Mouse (Mus musculus) c-Kit-positive CD71-negative TER-119-negative erythroid progenitor cells, embryonic 14.5 days (primary cell): ENCODE measurements around the gene Wtip.
"Not testable (repeated sequence)": the region's sequence is repeated elsewhere in the genome, so short reads cannot be mapped to it uniquely, and the experiment has no call there.

ENCODE experiments used
- DNase-seq: peaks from one replicate; pipeline ENCODE4 v3.0.0-alpha.2; 2013; ENCODE audit warnings: low read depth

The Wtip gene

DNA sequence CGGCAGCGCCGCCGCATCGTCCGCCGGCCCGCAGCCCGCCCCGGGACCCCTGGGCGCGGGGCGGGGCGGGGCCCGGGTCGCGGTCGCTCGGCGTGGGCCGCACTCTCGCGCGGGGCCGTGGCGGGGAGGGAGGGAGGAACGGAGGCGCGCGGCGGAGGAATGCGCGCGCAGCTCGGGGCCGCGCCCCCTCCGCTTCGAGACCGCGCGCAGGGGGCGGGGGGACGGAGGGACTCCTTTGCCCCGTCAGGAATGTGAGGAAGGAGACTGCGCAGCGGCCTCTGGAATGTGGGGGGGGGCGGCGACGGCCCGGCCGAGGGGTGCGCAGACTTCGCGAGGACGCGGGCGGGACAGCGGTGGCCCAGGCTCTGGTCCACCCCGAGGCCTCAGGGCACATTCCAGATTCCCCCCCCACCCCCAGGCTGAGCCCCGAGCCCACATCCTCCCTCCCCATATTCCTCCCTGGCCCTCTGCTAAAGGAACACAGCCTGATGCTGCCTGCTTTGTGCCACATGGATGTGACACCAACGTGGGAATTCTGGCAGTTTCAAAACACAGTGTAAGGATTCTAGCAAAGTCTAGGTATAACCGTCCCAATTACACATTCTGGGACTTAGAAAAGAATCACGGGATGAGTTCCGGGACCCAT lies at the start of gene Wtip:
Wtip (minus strand) TSS at position 152 of the 646 bp plus-strand sequence.
- no peak for DNase-seq

GRCm38 (mm10) chr7:34176241-34176640 lies 43.2 kb upstream of the Wtip start:
- DNase-seq: not testable (repeated sequence)

- no peak for DNase-seq
Measured at GRCm38 (mm10) chr7:34172251-34172650, 39.2 kb upstream of the Wtip start.

- no peak for DNase-seq
Measured at GRCm38 (mm10) chr7:34169454-34169853, 36.4 kb upstream of the Wtip start, which contains the start of gene Uba2. Gene Uba2 (minus strand): TSS chr7:34169599.

GRCm38 (mm10) chr7:34168470-34169251 lies 35.6 kb upstream of the Wtip start:
- DNase-seq: peak; percentile 60

DNA sequence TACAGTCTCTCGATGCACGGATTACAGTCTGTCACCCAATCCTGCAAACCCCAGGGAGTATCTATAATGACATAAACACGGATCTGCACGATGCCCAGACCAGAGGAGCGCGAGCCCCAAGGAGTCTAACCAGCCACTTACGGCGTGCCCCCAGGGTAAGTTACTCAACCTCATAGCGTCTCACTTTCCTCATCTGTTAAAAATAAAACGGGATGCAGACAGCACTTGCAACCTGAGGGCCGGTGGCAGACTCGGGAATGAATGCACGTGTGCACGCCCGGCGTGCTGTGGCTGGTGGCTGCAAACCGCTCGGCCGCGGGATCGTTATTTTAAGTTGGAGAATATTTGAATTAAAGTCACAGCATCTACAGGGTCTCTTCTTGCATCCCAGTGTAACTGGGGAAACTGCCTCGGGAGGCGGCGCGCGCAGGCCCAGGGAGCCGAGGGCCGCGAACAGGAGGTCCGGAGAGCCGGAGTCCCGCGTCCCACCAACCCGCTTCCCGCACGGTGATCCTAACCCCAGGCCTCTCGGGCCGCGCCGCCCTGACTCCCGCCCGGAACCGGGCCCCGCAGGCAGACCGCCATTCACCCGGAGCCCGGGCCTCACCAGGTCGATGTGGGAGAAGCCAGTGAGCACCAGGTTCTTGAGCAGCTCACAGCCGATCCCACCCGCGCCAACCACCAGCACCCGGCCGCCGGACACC lies 34.9 kb upstream of the Wtip start:
- no peak for DNase-seq

- peak; percentile 71 for DNase-seq
Measured at GRCm38 (mm10) chr7:34166850-34167249, 33.8 kb upstream of the Wtip start.

DNA sequence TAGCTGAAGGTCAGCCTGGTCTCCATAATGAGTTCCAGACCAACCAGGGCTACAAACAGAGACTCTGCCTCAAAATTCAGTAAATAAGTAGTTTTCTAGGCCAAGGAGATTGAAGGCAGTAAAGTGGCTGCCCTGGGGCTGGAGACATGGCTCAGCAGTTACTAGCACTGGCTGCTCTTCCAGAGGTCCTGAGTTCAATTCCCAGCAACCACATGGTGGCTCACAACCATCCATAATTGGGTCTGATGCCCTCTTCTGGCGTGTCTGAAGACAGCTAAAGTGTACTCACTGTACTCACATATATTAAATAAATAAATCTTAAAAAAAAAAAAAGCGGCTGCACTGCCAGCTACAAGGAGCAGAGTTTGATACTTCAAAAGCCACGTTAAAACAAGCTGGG lies 32.9 kb upstream of the Wtip start:
- no peak for DNase-seq

DNA sequence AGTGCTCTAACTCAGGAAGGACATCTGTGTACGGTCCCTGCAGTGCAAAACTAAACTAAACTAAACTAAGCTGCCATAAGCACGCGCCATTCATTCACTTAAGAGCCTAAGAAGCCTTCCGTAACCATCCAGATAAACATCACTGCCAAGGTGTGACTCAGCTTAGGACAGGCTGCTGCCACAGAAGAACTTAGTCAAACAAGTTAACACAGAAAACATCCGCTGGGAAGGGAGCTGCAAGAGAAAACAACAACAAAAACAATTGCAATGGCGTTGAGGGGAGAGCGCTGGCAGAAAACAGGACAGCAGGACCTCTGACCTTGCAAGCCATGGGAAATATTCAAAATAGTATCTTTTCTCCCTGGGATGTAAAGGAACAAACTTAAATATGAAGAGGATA lies 31.6 kb upstream of the Wtip start:
- no peak for DNase-seq

DNA sequence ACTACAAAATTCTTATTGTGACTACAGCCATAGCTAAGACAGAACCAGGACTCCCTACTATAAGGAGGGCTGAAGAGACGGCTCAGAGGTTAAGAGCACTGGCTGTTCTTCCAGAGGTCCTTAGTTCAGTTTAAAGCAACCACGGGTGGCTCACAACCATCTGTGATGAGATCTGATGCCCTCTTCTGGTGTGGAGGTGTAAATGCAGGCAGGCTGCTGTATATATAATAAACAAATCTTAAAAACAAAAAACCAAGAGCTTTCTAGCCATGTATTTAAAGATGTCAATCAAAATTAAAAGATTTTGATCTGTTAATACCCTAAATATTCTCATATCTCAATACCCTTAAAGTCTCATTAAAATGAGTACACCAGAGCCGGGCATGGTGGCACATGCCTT lies 26.1 kb upstream of the Wtip start:
- DNase-seq: no peak

DNA sequence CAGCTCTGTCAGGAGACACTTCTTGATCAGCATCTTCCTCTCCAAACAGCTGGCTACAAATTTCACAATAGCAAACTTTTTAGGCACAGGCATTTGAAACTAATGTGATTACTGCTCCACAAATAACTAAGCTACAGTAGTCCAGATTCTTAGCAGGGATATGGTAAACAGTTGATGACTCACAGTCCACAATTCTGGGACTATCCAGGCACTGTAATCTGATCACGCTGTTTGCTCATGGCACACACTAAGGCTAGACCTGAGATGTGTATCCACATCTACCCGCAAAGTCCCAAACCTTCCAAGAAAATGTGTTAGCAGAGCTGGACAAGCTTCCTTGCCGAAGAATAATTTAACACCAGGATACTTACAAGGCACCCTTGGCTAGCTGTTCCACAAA lies 24.9 kb upstream of the Wtip start:
- no peak for DNase-seq

GRCm38 (mm10) chr7:34147193-34147592 lies 14.1 kb upstream of the Wtip start:
- no peak for DNase-seq

DNA sequence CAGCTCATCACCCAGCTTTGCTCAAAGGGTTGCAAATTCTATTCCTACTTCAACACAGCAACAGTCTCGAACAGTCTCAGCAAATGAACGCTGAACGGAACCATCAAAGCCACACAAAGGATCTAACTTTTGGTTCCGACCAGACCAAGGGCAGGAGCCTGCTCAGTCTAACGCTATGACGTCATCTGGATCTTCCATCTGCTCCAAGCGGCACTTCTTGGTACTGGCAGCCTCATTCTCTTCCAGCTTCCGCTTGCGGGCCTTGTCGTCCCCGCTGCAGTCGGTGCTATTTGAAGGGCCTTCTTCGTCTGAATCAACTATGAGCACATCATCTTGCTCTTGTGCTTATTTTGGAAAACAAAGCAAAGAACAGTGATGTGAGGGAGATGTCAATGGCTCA lies 8.1 kb upstream of the Wtip start:
- DNase-seq: no peak

- no peak for DNase-seq
Measured at GRCm38 (mm10) chr7:34139493-34139892, 6.4 kb upstream of the Wtip start.

DNA sequence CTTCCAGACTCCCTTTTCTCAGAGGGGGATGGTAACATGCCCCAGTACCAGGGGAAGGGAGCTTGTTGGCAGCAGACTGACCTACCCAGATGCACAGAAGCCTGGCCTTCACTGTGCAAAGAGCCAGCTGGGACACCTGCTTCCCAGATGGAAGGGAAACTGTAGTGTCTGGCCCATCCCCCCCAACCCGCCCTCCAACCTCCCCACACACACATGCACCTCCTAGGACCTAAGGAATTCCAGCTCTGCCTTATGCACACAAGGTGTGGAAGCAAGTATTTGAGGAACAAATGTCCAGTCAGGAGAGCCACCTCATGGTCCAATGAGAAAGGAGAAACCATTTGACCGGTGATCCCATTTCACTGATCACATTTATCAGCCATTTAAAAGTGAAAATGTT lies 1.3 kb upstream of the Wtip start:
- DNase-seq: no peak

- DNase-seq: no peak
Measured at GRCm38 (mm10) chr7:34132355-34133079, 551 bp downstream of the Wtip start.

GRCm38 (mm10) chr7:34131959-34132354 lies 1.1 kb downstream of the Wtip start:
- no peak for DNase-seq

DNA sequence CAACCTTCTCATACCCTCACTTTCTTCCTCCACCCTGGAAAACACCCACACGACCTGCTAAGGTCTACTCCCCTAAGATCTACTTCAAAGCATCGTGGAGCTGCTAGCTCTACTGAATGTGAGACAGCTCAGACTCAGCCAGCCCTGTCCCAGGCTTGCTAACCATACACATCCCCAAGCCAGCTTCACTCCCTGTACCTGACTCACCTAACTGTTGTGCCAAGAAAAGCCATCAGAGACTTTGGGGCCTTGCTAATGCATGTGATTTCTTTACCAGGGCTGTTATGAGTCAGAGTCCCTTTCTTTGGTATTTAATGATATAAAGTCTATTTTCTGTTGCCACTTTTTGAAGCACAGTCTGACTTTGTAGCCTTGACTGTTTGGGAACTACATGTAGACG lies 1.9 kb downstream of the Wtip start:
- DNase-seq: no peak

DNA sequence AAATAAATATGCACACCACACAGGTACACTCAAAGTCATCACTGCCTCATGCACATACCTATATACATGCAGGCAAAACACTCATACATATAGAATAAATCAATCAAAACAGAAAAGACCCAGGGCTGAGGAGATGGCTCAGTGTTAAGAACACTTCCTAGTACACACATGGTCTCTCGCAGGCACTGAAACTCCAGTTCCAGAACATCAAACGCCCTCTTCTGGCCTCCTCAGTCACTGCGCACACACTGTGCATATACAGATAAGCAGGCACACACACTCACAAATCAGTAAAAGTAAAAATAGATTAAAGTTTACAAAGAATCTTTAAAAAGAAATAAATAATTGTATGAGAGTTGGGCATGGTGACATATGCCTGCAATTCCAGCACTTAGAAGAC lies 6.8 kb downstream of the Wtip start:
- DNase-seq: no peak

GRCm38 (mm10) chr7:34125346-34125745 lies 7.7 kb downstream of the Wtip start:
- no peak for DNase-seq

DNA sequence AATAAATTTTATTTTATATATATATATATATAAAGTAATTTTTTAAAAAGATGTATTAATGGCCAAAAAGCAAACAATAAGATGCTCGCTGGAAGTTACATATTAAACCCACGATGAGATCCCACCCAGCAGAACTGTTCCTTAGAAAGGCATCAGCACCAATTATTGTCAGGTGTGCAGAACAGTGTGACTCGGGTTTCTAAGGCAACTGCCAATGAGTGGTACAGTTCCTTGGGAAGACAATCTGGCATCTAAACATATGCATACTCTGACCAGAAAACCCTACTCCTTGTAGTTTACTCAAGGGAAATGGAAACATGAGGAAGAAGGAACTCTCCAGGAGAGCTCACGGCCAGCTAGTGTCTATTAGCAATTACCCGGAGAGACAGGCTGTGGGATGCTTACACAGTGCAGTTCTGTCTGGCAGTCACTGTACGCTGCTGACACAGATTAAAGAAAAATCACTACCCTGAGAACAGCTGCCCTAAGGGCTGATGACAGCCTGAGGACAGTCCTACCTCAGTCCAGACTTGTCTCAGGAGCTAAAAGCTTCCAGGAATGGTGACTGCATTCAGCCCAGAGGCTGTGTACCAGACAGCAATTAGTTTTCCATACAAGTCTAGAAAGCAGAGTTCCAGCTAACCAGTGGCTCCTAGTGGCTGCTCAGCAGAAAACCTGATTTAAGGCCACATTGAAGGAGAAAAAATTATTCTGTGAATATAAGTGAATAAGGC lies 9.9 kb downstream of the Wtip start:
- DNase-seq: no peak

GRCm38 (mm10) chr7:34120636-34121035 lies 12.4 kb downstream of the Wtip start:
- DNase-seq: not testable (repeated sequence)
